Mouse (Mus musculus): ENCODE measurements around the gene Foxn2. TPM values are rescaled to one million over a fixed set of nuclear protein-coding genes. Genes with fewer than 3 reads are reported as not detected.

The Foxn2 gene
- polyA plus RNA-seq, 1 experiment from 2014 or later = 14.2 TPM

- H3K4me2 ChIP-seq (replicated peaks) = no peak overlapping the region
- no peak for ATAC-seq (ENCODE audit: low FRiP score, low read depth)
- H3K4me1 ChIP-seq = peaks cover 15% of the 10 kb centered on the region
- H3K27ac ChIP-seq = no peak overlapping the region
- no peaks in the 10 kb centered on the region for H3K27me3 ChIP-seq
- WGBS = 41% methylated on average over 10 of the region's 10 CpGs
- no peak overlapping the region for H3K4me3 ChIP-seq
- no peaks in the 10 kb centered on the region for H3K36me3 ChIP-seq
- H3K9ac ChIP-seq = no peak overlapping the region
- H3K9me3 ChIP-seq = no peaks in the 10 kb centered on the region
Observed at GRCm38 (mm10) chr17:88505275-88505723, 64.8 kb downstream of the Foxn2 start.

- Histone ChIP-seq H3K4me3 (no peak overlapping the region), H3K4me1 (peaks cover 15% of the 10 kb centered on the region), H3K36me3 (no peaks in the 10 kb centered on the region), H3K9ac (no peak overlapping the region), H3K27me3 (no peaks in the 10 kb centered on the region), H3K9me3 (no peaks in the 10 kb centered on the region), H3K4me2 (replicated peaks) (no peak overlapping the region), H3K27ac (no peak overlapping the region)
- no peak for ATAC-seq (ENCODE audit: low FRiP score, low read depth)
- whole genome bisulfite sequencing = 91% methylated on average over 15 of the region's 15 CpGs
Observed at GRCm38 (mm10) chr17:88505941-88506340, 65.4 kb downstream of the Foxn2 start.

- Histone ChIP-seq H3K4me3 (no peak overlapping the region), H3K4me1 (peaks cover 15% of the 10 kb centered on the region), H3K27me3 (no peaks in the 10 kb centered on the region), H3K4me2 (replicated peaks) (no peak overlapping the region), H3K36me3 (no peaks in the 10 kb centered on the region), H3K9me3 (no peaks in the 10 kb centered on the region), H3K27ac (no peak overlapping the region), H3K9ac (no peak overlapping the region)
- 91% methylated on average over 10 of the region's 10 CpGs for WGBS
- no peak for ATAC-seq (ENCODE audit: low FRiP score, low read depth)
Observed at GRCm38 (mm10) chr17:88507376-88507775, 66.9 kb downstream of the Foxn2 start.

GRCm38 (mm10) chr17:88508846-88509508 lies 68.5 kb downstream of the Foxn2 start:
- whole genome bisulfite sequencing = 28% methylated on average over 12 of the region's 12 CpGs
- Histone ChIP-seq H3K4me1 (peaks cover 15% of the 10 kb centered on the region), H3K9ac (peak overlapping the region; percentile 14; the same call in 1 of the 2 replicates), H3K4me3 (no peak overlapping the region), H3K27me3 (no peaks in the 10 kb centered on the region), H3K36me3 (no peaks in the 10 kb centered on the region), H3K4me2 (replicated peaks) (peak overlapping the region; percentile 45), H3K27ac (no peak overlapping the region), H3K9me3 (no peaks in the 10 kb centered on the region)
- peak; percentile 33; the same call in 1 of the 2 replicates for ATAC-seq (ENCODE audit: low FRiP score, low read depth)

- no peak for ATAC-seq (ENCODE audit: low FRiP score, low read depth)
Observed at GRCm38 (mm10) chr17:88509999-88510398, 69.5 kb downstream of the Foxn2 start.

GRCm38 (mm10) chr17:88511095-88511551 lies 70.6 kb downstream of the Foxn2 start:
- ATAC-seq (ENCODE audit: low FRiP score, low read depth) = peak; percentile 32; the same call in 1 of the 2 replicates
- H3K4me2 ChIP-seq (replicated peaks) = no peak overlapping the region

More at GRCm38 (mm10) chr17:88509999-88510398, 69.5 kb downstream of the Foxn2 start:
- Histone ChIP-seq H3K9ac (no peak overlapping the region), H3K4me3 (no peak overlapping the region), H3K9me3 (no peaks in the 10 kb centered on the region), H3K4me1 (peaks cover 15% of the 10 kb centered on the region), H3K36me3 (no peaks in the 10 kb centered on the region), H3K4me2 (replicated peaks) (no peak overlapping the region), H3K27ac (no peak overlapping the region), H3K27me3 (no peaks in the 10 kb centered on the region)
- WGBS = 83% methylated on average over 3 of the region's 3 CpGs

GRCm38 (mm10) chr17:88516477-88516876 lies 76.0 kb downstream of the Foxn2 start:
- Histone ChIP-seq H3K9ac (no peak overlapping the region), H3K4me1 (no peaks in the 10 kb centered on the region), H3K9me3 (no peaks in the 10 kb centered on the region), H3K27ac (no peak overlapping the region), H3K4me3 (no peak overlapping the region), H3K36me3 (no peaks in the 10 kb centered on the region), H3K4me2 (replicated peaks) (no peak overlapping the region), H3K27me3 (no peaks in the 10 kb centered on the region)
- no peak for ATAC-seq (ENCODE audit: low FRiP score, low read depth)
- WGBS = 78% methylated on average over 7 of the region's 7 CpGs

More at GRCm38 (mm10) chr17:88511095-88511551, 70.6 kb downstream of the Foxn2 start:
- Histone ChIP-seq H3K4me1 (peaks cover 9% of the 10 kb centered on the region), H3K4me3 (no peak overlapping the region), H3K9ac (no peak overlapping the region), H3K27me3 (no peaks in the 10 kb centered on the region), H3K9me3 (no peaks in the 10 kb centered on the region), H3K27ac (no peak overlapping the region), H3K36me3 (no peaks in the 10 kb centered on the region)
- 16% methylated on average over 10 of the region's 10 CpGs for WGBS

- H3K4me1 ChIP-seq = peaks cover 13% of the 10 kb centered on the region
- no peak overlapping the region for H3K27ac ChIP-seq
- H3K9me3 ChIP-seq = no peaks in the 10 kb centered on the region
- no peak overlapping the region for H3K4me2 ChIP-seq (replicated peaks)
- H3K36me3 ChIP-seq = no peaks in the 10 kb centered on the region
- no peak overlapping the region for H3K4me3 ChIP-seq
- no peak for ATAC-seq (ENCODE audit: low FRiP score, low read depth)
- WGBS = 22% methylated on average over 2 of the region's 2 CpGs
- no peaks in the 10 kb centered on the region for H3K27me3 ChIP-seq
- no peak overlapping the region for H3K9ac ChIP-seq
Observed at GRCm38 (mm10) chr17:88527781-88528180, 87.3 kb downstream of the Foxn2 start.

GRCm38 (mm10) chr17:88529519-88530235 lies 89.2 kb downstream of the Foxn2 start, which contains the start of gene Ppp1r21:
TSS of gene Ppp1r21 (plus strand) at chr17:88530118.
- Histone ChIP-seq H3K4me1 (peaks cover 13% of the 10 kb centered on the region), H3K4me3 (peak within 1 kb of the TSS; percentile 67), H3K27me3 (no peaks in the 10 kb centered on the region), H3K27ac (no peak within 1 kb of the TSS; the same call in 1 of the 2 replicates), H3K9me3 (no peaks in the 10 kb centered on the region), H3K9ac (peak within 1 kb of the TSS; percentile 74), H3K4me2 (replicated peaks) (peak within 1 kb of the TSS; percentile 74), H3K36me3 (no peaks in the 10 kb centered on the region)
- WGBS = 10% methylated on average over 33 of the region's 49 CpGs
- peak; percentile 96 for ATAC-seq (ENCODE audit: low FRiP score, low read depth)

GRCm38 (mm10) chr17:88530236-88530619 lies 89.7 kb downstream of the Foxn2 start:
- H3K27ac ChIP-seq = no peak overlapping the region; the same call in 1 of the 2 replicates
- peak overlapping the region; percentile 74 for H3K4me2 ChIP-seq (replicated peaks)
- H3K9ac ChIP-seq = peak overlapping the region; percentile 74
- ATAC-seq (ENCODE audit: low FRiP score, low read depth) = peak; percentile 84
- H3K4me3 ChIP-seq = peak overlapping the region; percentile 67
- H3K36me3 ChIP-seq = no peaks in the 10 kb centered on the region
- peaks cover 16% of the 10 kb centered on the region for H3K4me1 ChIP-seq
- H3K27me3 ChIP-seq = no peaks in the 10 kb centered on the region
- WGBS = 0% methylated on average over 11 of the region's 14 CpGs
- no peaks in the 10 kb centered on the region for H3K9me3 ChIP-seq

GRCm38 (mm10) chr17:88530667-88531066 lies 90.2 kb downstream of the Foxn2 start:
- no peaks in the 10 kb centered on the region for H3K9me3 ChIP-seq
- no peaks in the 10 kb centered on the region for H3K27me3 ChIP-seq
- no peak overlapping the region; the same call in 1 of the 2 replicates for H3K27ac ChIP-seq
- peak overlapping the region; percentile 74 for H3K4me2 ChIP-seq (replicated peaks)
- H3K4me3 ChIP-seq = peak overlapping the region; percentile 67
- H3K9ac ChIP-seq = peak overlapping the region; percentile 74
- 9% methylated on average over 11 of the region's 11 CpGs for WGBS
- H3K4me1 ChIP-seq = peaks cover 20% of the 10 kb centered on the region
- H3K36me3 ChIP-seq = no peaks in the 10 kb centered on the region
- no peak for ATAC-seq (ENCODE audit: low FRiP score, low read depth)

GRCm38 (mm10) chr17:88531176-88531575 lies 90.7 kb downstream of the Foxn2 start:
- Histone ChIP-seq H3K4me1 (peaks cover 20% of the 10 kb centered on the region), H3K9ac (no peak overlapping the region), H3K4me3 (peak overlapping the region; percentile 67; the same call in 1 of the 2 replicates), H3K36me3 (no peaks in the 10 kb centered on the region), H3K27me3 (no peaks in the 10 kb centered on the region), H3K4me2 (replicated peaks) (peak overlapping the region; percentile 74), H3K27ac (no peak overlapping the region), H3K9me3 (no peaks in the 10 kb centered on the region)
- no peak for ATAC-seq (ENCODE audit: low FRiP score, low read depth)
- 72% methylated on average over 6 of the region's 6 CpGs for WGBS
